Mouse (Mus musculus) lung, embryonic 16.5 days (tissue): ENCODE results near the gene Micall2. TPM values are rescaled to one million over a fixed set of nuclear protein-coding genes. Genes with fewer than 3 reads are reported as not detected.

ENCODE experiments used
- microRNA-seq: library from miRNA; unstranded; fragments of <30 nt; microRNA quantifications from one replicate; pipeline ENCODE4, GENCODE M21; 2016
- polyA plus RNA-seq: library from polyadenylated mRNA; unstranded; fragments of >200 nt; fragmentation: Nextera tagmentation; extraction: Ambion mirVana; gene quantifications from 2 replicates; pipeline ENCODE4 v1.2.1, GENCODE M21; 2015

Micall2 gene
- polyA plus RNA-seq, 1 experiment from 2014 or later, result 4.0 TPM

Small RNA genes within 50 kb of the gene (microRNA-seq; reads per million reads assigned to microRNA genes)
- not detected for gene Mir7037

Other genes with a start within 250 kb of the Micall2 start
- 0.08 TPM in 1 of 2 replicates, not detected in the other for gene Uncx, start 192.8 kb downstream of the Micall2 start, polyA plus RNA-seq
- 21.9 and 24.6 TPM in 2 replicates for gene Ints1, start 39.3 kb upstream of the Micall2 start, polyA plus RNA-seq
- gene Mafk, start 55.2 kb upstream of the Micall2 start, polyA plus RNA-seq, result 15.3 and 16.3 TPM in 2 replicates
- gene Tmem184a, start 83.6 kb upstream of the Micall2 start, polyA plus RNA-seq, result 13.9 and 14.6 TPM in 2 replicates
- not detected in 2 replicates for gene Gm26938, start 90.1 kb upstream of the Micall2 start, polyA plus RNA-seq
- 69.5 and 75.9 TPM in 2 replicates for gene Psmg3, start 90.5 kb upstream of the Micall2 start, polyA plus RNA-seq
- gene Elfn1, start 171.6 kb upstream of the Micall2 start, polyA plus RNA-seq, result 0.39 and 0.80 TPM in 2 replicates